Mouse (Mus musculus) cerebellum, adult (tissue): ENCODE results near the gene C530025M09Rik.

Source experiments
- ATAC-seq: cut with Nextera tagmentation; 2 replicates; pipeline ENCODE4 v1.9.2; 2017; ENCODE audit warnings: mild to moderate bottlenecking, moderate library complexity, mixed read lengths; ENCODE audit not compliant: insufficient number of reproducible peaks, low FRiP score, low TSS enrichment

C530025M09Rik gene

DNA sequence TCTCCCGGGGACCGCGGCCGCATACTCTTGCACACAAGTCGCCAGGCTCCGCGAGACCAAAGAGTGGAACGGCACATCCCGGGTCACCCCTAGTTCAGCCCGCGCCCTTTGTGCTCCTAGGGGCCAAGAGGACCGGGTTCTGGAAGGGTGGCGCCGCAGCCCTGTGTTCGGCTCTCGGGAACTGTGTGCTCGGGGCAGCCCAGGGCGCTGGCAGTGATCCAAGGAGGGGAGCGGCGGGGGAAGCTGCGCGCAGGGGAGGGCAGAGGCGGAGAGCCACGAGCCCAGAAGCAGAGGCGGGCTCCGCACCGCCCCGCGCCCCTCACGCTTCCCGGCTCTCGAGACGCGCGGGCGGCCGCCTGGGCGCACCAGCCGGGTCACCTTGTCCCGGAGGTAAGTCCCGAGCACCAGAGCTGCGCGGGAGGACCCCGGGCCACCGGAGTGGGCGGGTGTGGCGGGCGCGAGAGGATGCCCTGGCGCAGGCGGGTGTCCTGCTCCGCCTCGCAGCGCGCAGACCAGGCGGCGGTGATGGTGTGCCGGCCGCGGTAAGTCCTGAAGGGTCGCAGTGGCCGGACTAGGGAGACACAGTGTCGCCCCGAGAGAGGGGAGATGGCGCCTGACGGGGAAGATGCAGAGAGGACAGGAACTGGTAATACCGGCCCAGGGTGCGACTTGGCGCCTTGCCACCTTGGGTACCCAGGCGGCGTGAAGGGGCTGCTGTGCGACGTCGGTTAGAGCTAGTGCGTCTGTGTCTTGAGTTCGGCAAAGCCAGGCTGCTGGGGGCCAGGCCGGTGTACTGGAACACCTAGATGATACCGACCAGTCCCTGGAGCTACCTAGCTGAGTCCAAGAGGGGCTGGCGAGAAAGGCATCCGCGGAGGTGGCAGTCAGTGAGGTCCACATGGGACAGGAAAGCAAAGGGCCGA lies at the start of gene C530025M09Rik:
Gene C530025M09Rik, minus strand, starts transcription at position 678 of the 923 bp plus-strand sequence.
- peak; percentile 59 for ATAC-seq

DNA sequence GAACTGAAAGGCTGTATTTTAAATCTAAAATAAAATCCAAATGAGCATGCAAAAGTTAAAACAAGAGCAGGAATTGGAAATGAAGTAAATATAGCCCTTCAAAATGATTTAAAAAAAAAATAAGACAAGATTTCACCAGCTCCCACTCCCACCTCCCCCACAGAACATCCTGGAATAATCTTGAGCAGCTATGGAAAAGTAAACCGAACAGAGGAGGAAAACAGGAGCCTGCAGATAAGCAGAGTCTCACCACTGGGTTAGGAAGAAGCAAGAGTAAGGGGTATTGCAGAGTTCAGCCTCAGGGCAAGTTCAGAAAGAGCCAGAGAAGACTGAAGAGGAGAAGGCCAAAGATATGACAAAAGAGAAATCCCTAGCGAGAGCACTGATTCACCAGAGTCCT lies 46.9 kb upstream of the C530025M09Rik start:
- no peak for ATAC-seq

GRCm38 (mm10) chr2:149873346-149873745 lies 42.3 kb upstream of the C530025M09Rik start:
- peak; percentile 96 for ATAC-seq

- ATAC-seq, result no peak
Measured at GRCm38 (mm10) chr2:149872496-149872895, 41.5 kb upstream of the C530025M09Rik start.

DNA sequence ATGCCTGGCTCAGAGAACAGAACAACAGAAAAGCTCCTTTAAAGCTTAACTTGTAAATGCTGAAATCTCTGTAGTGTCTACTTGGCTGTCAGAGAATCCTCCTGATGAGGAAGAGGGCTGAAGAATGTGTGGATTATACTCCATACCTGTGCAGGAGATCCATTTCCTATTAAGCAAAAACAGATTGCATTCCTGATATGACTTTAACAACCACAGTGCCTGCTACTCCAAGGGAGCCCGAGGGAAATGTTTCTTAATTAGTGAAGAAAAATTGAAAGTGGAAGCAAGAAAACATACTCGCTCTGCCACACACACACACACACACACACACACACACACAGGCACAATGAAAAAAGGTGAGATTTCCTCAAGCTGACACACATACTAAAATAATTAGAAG lies 39.5 kb upstream of the C530025M09Rik start:
- ATAC-seq, result no peak

GRCm38 (mm10) chr2:149865914-149866435 lies 35.0 kb upstream of the C530025M09Rik start:
- no peak for ATAC-seq

DNA sequence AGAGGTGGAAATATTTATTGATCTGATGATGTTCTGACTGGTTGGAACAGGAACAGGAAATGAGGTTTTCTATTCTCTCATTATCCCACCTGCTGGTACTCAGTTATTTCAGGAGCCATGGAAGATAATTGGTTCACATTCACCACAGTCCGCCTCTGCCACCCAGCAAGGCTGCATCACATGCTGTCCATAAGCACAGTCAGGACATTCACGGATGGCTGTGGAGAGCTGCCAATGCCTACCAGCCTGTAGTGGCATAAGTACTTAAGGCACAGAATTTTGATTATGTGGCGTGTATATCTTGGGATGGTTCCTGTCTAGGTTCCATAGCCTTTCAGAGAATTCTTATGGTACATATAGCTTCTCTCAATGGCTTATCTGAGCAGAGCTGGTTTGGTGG lies 30.0 kb upstream of the C530025M09Rik start:
- no peak for ATAC-seq

- no peak for ATAC-seq
Measured at GRCm38 (mm10) chr2:149848778-149849177, 17.8 kb upstream of the C530025M09Rik start.

DNA sequence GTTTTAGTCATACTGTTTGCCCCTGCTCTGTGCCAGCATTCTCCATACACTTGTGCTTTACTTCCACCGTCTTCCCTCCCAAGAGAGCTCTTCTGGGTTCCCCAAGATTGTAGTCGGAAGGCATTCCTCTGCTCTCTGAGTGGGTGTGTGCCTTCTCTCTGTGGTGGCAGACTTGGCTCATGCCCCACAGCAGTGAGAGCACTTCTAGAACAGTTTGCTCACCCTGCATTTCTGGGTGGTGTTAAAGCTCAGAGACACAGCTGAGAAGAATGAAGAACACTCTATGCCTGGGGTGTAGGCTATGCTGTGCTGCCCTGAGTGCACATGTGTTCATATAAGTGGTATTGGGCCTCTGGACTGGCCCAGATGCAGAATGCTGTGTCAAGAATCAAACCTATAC lies 13.6 kb upstream of the C530025M09Rik start:
- no peak for ATAC-seq

DNA sequence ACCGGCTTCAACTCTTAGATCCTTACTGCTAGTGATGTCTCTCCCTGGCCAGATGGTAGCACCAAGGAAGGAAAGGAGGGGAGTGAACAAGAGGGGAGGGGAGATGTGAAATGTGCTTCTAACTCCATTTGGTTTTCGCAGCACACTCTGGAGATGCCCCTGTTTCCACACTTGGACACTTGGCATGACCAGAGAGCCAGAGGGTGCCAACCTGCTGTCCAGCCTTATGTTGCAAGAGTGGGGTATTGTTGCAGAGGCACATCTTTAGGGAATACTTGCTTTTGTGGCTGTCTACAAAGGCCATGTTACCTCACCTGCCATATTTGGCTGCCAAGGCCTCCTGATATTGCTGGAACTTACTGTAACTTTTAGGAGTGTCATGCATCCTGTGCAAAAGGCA lies 8.7 kb upstream of the C530025M09Rik start:
- peak; percentile 81 for ATAC-seq

GRCm38 (mm10) chr2:149836471-149837135 lies 5.6 kb upstream of the C530025M09Rik start:
- no peak for ATAC-seq

DNA sequence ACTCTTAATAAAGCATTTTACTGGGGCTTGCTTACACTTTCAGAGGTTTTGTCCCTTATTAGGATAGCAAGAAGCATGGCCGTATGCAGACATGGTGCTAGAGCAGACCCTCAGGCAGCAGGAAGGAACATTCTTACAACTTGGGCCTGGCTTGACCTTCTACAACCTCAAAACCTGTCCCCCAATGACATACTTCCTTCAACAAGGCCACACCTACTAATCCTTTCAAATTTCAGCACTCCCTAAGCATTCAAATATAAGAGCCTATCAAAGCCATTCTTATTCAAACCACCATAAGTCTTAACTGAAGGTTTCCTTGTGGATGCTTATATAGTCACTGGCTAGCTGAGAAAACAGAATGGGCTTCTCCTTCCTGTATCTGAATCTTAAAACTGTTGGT lies 4.1 kb upstream of the C530025M09Rik start:
- no peak for ATAC-seq

GRCm38 (mm10) chr2:149832301-149832700 lies 1.3 kb upstream of the C530025M09Rik start:
- ATAC-seq, result no peak

- ATAC-seq, result peak; percentile 21
Measured at GRCm38 (mm10) chr2:149831459-149832245, 639 bp upstream of the C530025M09Rik start.

GRCm38 (mm10) chr2:149829955-149830535 lies 968 bp downstream of the C530025M09Rik start:
- 0 out of 2 replicates have a peak, but pooled peaks have one; percentile 13 for ATAC-seq

GRCm38 (mm10) chr2:149828911-149829310 lies 2.1 kb downstream of the C530025M09Rik start, which contains the start of gene Syndig1:
Gene Syndig1 (plus strand): TSS chr2:149829211.
- ATAC-seq, result no peak

- no peak for ATAC-seq
Measured at GRCm38 (mm10) chr2:149820201-149820600, 10.8 kb downstream of the C530025M09Rik start.

DNA sequence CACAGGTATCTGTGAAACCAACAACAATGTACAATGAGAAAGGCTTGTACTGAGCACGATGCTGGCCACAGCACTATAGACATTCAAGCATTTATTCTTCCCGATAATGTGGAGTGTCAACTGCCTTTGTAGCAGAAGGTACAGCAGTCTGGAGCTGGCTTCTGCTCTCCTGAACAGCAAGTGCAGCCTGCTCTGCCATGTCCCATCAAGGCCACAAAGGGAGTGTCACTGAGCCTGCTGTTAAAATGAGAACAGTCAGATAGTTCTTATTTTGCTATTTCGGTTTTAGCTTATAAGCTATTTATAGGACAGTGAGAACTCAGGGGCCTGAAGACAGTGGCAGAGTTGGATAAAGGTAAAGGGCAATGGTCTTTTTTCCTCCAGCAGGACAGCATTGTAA lies 11.3 kb downstream of the C530025M09Rik start:
- no peak for ATAC-seq

DNA sequence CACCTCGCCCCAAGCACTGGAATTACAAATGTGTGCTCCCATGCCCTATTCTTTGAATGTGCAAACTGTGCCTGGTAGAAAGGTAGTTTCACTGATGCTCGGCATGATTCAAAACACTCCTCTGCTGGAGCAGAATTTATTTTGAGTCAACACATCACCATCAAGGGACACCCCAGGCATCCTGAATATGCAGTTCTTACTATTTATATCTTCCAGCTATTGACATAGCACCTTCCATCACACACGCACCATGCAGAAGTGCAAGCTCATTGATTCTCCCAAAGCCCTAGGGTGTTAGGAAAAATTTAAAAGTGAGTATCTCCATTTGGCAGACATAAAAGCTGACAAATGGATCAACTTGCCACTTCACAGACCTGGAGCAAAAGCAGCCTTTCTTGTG lies 12.6 kb downstream of the C530025M09Rik start:
- no peak for ATAC-seq

DNA sequence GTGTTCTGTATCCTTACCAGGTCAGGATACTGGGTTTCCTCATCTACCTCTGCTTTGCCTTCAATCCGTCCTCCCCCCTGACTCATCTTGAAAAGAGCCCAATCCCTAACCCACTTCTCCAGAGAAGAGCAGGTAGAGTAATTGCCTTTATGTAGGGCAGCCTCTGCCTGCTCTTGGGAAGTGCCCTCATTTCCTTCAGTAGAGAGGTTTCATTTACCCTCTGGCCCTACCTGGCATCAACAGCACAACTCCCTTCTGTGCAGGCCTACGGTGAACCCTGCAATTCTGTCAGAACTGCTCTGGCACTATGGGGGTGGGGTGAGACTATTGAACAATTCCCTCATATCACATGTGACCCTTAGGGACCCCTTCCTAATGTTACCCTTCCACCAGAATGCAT lies 18.1 kb downstream of the C530025M09Rik start:
- ATAC-seq, result peak; percentile 64
